Mouse (Mus musculus) layer of hippocampus, adult 9-10 months (tissue): ENCODE results near the gene Esf1.
"Not testable (repeated sequence)": the region's sequence is repeated elsewhere in the genome, so short reads cannot be mapped to it uniquely, and the experiment has no call there.

Source experiments
- DNase-seq: peaks from one replicate; pipeline ENCODE4 v3.0.0; 2022; ENCODE audit warnings: low spot score

Esf1 gene

GRCm38 (mm10) chr2:140096034-140096433 is 74.3 kb downstream of the Esf1 start:
- no peak for DNase-seq

GRCm38 (mm10) chr2:140093433-140093832 is 76.9 kb downstream of the Esf1 start:
- no peak for DNase-seq

- DNase-seq = no peak
These were observed 86.1 kb downstream of the Esf1 start for GRCm38 (mm10) chr2:140084245-140084644.

GRCm38 (mm10) chr2:140080747-140081577 is 89.4 kb downstream of the Esf1 start:
- no peak for DNase-seq

GRCm38 (mm10) chr2:140079284-140079683 is 91.1 kb downstream of the Esf1 start:
- DNase-seq = not testable (repeated sequence)

- no peak for DNase-seq
These were observed 91.6 kb downstream of the Esf1 start for GRCm38 (mm10) chr2:140078600-140079280.

GRCm38 (mm10) chr2:140077476-140077875 is 92.9 kb downstream of the Esf1 start:
- no peak for DNase-seq

- DNase-seq = no peak
These were observed 95.2 kb downstream of the Esf1 start for GRCm38 (mm10) chr2:140075150-140075549.
